Mouse (Mus musculus) olfactory bulb, adult 2 months (tissue): ENCODE results near the gene Cd2ap.

ENCODE experiments used
- CTCF ChIP-seq: fragments of 200-500 bp; IDR thresholded peaks from 2 replicates; pipeline ENCODE4 v1.5.1; 2012; ENCODE audit warnings: low read depth, mild to moderate bottlenecking, low read length, moderate library complexity; ENCODE audit not compliant: insufficient read depth
- POLR2A ChIP-seq: fragments of 200-500 bp; IDR thresholded peaks from 2 replicates; pipeline ENCODE4 v1.6.1; 2012; ENCODE audit warnings: mild to moderate bottlenecking, low read depth, low read length, moderate library complexity; ENCODE audit not compliant: insufficient read depth

GRCm38 (mm10) chr17:42885091-42885501 is 8.6 kb upstream of the Cd2ap start:
- TF ChIP-seq CTCF = no peak
- TF ChIP-seq POLR2A = no peak
